Mouse (Mus musculus): ENCODE results near the gene Gm10277. TPM values are rescaled to one million over a fixed set of nuclear protein-coding genes. Genes with fewer than 3 reads are reported as not detected.

Gm10277 gene
- total RNA-seq, 2 experiments from 2014 or later = not detected

DNA sequence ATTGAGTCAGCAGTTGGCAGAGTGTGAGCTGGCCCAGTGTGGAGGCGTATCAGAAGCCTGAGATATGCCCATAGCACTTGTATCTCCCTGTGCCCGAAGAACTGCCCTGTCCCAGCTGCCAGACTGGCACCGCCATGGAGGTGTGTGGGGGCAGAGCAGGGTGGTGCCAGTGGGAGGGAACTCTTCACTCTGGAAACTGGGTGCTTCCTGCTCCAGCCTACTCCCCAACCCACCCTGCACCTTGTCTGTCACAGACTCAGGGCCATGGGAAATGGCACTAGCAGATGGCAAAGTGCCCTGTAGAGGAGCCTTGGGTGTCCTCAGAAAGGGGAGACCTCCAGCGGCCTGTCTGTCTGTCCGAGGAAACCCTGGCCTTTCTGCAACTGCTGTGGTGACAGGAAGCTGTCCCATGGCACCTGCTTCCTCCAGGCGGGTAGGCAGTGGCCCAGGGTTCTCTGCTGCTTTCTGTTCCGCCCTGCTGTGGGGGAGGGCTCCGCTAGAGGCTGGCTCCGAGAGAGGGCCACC, 14.9 kb upstream of the Gm10277 start:
- intact Hi-C loops (cut with DNase I) = no loop called here
- DNase-seq (ENCODE audit: low spot score) = no peak

DNA sequence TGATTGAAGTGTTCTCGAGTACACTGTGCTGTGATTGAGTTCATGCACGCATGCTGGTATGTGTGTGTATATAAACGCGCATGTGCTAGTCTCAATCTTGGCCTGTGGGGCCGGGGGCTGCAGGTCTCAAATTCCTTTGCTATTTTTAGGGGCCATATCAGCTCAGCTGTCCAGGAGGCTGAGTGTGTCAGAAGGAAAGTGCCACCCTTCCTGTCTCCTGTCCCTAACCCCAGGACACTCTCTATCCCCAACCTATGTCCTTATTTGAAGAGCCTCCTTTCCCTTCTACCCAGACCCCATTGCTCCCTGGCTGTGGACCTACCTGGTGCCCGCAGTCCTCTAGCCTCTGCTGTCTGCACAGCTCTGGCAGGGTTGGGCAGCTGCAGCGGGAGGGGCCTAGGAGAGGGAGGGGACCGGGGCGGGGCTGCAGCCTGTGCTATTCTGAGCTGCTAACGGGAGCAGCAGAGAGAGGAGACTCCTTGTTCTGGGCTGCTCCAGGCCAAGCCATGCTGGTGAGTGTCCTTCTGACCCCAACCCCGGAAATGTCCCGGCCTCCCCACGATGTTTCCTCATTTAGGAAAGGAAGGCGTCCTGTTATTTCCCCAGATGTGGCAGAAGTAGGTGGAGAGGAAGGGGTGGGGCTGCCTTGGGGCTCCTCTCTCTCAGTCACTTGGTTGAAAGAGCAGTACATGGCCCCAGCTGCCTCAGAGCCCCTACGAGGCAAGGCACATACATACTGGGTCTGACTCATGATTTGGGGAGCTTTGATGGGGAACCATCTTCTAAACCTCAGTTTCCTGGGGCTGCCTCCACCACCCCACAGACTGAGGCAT, 13.5 kb upstream of the Gm10277 start:
- intact Hi-C loops (cut with DNase I) = no loop called here
- DNase-seq (ENCODE audit: low spot score) = peak; percentile 80

DNA sequence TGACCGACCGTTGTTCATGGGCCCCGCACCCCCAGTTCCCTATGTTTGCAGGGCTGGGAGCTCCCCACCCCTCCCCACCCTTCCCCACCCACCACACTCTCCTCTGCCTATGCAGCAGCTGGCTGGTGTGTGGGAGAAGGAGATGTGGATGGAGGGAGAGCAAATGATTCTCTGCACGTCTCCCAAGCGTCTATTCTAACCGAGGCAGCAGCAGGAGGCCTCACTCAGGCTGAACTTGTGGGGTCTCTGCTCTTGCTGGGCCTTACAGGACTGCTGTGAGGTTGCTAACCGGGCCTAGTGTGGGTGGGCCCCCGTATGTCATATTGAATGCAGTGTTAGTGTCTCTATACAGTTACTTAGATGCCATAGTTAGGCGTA, 12.9 kb upstream of the Gm10277 start:
- intact Hi-C loops (cut with DNase I) = no loop called here
- DNase-seq (ENCODE audit: low spot score) = no peak

DNA sequence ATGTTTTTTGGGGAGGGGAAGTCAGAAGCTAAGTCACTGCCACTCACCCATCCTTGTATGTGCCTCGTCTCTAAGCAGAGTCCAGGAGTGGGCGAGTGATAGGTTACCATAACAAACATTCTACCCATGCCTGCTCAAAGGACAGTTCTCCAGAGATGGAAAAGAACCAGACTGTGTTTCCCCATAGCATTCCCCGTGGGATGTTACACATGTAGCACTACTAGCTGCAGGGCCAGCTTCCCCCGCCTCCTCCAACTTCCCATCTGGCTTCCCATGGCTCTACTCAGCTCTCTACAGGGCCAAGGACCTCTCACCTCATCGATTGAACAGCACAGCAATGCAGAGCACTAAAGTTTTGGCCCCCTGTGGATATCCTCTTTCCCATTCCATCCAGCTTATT, 7.7 kb upstream of the Gm10277 start:
- DNase-seq (ENCODE audit: low spot score) = no peak
- intact Hi-C loops (cut with DNase I) = no loop called here

DNA sequence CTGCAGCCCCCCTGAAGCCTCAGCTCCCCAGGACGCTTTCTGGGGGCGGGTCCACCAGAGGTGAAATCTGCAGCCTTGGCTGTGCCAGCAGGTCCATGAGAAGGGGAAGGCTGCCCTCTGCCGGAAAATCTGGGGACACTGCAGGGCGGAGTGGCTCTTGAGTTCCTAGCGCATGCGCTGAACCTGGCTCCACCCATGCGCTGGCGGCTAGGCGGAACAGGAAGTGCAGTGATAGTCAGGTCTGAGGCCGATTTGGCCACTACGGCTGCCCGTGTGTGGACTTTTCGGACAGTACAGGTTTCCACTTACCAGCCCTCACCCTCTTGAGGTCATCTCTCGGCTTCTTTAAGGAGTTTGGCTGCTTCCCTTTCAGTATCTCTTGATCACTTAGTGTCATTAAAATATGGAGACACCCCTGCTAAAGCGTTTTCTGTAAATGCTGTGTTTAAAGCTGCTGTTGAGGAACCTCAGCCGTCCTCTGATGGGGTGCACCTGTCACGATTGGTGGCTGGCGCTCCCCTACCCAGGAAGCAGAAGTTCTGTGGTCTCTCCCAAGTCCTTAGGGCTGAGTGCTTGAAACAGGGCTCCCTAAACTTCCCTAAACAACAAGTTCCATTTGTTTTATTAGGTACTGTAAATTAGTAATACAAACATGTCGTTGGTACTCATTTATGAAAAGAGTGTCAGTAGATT, 5.8 kb upstream of the Gm10277 start:
- intact Hi-C loops (cut with DNase I) = loop anchor here (2.0 kb wide), 2 partner anchors 23 to 31 kb away; partner anchors contain the start of gene Myo18a
- DNase-seq (ENCODE audit: low spot score) = peak; percentile 94

DNA sequence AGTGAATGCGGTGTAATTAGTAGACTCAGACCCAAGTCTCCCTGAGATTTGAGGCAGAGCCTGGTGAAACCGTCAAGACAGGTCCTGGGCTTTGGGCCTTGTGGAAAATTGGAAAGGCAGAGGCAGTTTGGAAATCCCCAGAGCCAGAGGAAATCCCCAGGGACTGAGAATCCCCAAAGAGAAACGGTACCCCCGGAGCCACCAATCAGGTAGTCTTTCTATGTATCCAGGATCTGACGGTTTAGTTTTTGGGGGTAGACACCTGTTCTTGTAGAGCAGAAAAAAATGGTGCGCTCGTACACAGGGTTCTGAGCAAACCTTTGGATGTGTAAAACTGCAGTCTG, 5.0 kb upstream of the Gm10277 start:
- intact Hi-C loops (cut with DNase I) = loop anchor here (2.0 kb wide), 2 partner anchors 24 to 30 kb away; partner anchors contain the start of gene Myo18a
- DNase-seq (ENCODE audit: low spot score) = no peak

DNA sequence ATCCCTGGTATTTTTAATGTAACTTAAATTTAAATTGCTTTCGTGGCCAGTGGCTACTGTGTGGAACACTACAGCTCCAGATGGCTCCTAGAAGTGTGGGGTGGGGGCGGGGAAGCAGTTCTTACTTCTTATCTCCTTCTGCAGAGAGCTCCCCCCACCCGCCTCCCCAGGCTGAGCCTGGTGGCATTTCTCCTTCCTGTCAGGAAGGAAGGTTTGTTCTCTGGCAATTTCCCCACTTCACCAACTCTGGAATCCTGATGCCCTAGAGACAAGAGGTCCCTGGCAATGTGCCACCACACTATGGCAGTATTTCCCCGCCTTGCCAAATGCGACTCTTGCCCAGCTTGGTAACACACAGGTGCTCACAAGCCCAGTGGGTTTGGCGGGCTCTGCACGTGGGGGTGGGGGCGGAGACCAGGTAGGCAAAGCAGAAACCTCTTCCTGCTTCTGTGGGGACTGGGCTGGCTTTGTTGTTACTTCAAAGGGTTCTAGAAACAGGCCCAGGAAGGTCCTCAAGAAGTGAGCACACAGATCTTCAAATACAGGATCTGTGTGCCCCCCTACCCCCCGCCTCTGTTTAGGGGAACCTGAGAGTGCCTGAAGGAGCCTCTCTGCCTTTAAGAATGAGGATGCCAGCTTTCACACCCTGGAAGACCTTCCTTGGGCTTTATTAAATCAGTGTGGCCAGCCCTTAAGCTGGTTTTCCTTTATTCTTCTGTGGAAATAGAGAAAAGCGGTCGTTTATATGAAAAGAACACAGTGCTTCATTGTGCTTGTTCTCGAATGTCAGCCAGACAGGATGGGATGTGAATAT, 4.4 kb upstream of the Gm10277 start:
- intact Hi-C loops (cut with DNase I) = loop anchor here (2.0 kb wide), 3 partner anchors 25 to 53 kb away; partner anchors contain the start of gene Myo18a
- DNase-seq (ENCODE audit: low spot score) = no peak

DNA sequence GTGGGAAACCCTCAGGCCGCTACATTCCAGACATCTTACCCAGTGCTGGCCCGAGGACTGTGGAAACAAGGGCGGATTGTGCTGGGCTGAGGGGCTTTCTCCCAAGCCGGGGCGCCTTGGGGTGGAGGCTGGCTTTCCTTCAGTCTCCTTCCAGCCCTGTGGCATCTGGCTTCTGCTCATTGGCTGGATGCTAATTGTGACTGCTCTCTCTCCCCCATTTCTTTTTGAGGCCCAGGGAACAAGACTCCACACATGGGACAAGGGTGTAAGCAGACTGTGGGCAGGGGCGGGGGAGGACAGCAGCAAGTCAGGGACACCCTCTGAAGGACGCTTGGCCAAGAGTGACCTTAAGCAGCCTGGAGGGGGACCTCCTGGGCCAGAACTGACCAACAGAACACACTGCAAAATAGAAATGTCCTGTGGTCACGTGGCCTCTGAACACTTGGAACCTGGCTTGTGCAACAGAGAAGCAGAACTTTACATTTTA, 3.7 kb upstream of the Gm10277 start:
- intact Hi-C loops (cut with DNase I) = loop anchor here (2.0 kb wide), 1 partner anchor 52 kb away; no protein-coding TSS in a partner anchor
- DNase-seq (ENCODE audit: low spot score) = no peak

DNA sequence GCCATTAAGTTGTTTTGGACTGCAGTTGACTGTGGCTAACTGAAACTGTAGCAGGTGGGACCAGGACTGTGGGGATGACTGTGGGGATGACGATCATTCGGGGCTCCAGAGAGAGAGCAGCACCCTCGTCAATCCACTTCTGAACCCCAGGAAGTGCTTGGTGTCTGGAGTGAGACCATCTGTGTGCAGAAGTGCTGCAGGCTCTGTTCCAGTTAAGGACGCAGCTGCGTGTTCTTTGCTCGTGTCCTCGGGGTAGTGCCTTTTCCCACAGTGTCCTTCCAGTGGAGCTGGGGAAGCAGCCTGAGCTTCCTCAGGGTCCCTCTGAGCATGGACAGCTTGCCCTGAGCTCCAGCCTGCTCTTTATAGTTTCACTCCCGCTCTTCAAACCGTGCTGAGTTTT, 2.7 kb upstream of the Gm10277 start:
- no peak for DNase-seq (ENCODE audit: low spot score)
- intact Hi-C loops (cut with DNase I) = loop anchor here (2.0 kb wide), 1 partner anchor 51 kb away; no protein-coding TSS in a partner anchor

DNA sequence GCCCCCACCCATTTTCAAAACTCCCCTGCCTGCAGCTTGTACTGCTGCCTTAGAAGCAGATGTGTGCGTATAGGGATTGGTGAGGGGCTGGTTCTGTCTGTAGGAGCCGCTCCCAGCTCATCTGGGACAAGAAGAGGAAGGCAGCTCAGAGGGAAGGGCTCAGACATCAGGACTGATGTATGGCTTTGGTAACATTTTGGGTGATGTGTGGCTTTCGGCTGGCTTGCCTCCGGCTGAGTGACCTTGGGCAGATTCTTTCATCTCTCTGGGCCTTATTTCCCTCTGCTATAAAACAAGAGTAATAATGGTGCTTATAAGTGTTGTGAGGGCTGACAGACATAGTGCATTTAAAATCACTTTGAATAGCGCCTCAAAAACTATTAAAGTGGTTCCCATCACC, 2.0 kb upstream of the Gm10277 start:
- DNase-seq (ENCODE audit: low spot score) = no peak
- intact Hi-C loops (cut with DNase I) = no loop called here

DNA sequence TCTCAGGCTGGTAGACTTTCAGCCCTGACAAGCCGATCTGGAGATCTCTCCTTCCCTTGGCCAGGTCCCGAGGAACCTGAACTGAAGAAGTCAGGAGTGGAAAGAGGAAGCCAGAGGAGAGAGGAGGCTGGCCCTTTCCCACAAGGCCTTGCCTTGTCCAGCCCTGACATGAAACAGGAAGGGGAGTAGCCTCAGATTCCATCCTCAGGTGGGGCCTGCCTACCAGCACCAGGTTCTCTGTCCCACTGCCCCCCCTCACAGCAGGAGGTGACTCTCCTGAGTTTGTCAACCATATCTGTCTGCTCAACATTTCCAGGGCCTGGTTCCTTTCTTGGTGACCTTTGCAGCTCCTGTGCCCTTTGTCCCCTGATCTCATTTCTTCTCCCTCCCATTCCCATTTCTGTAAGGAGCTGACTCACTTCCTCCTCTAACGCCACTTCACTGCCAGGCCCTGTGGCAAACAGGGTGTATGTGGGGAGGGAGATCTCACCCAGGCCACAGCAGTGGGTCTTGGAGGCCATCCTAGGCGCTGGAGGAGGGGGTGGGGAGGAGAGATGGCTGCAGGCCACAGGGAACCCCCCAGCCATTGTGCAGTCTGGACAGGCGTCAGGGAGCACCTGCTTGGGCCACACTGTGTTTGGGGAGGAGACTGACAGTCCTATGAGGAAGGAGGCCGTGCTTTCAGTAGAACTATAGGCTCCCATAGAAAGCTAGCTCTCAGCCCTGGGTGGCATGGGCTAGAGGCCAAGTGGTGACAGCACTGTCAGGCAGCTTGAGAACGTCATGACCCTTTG, 1.6 kb downstream of the Gm10277 start:
- no peak for DNase-seq (ENCODE audit: low spot score)
- intact Hi-C loops (cut with DNase I) = no loop called here

DNA sequence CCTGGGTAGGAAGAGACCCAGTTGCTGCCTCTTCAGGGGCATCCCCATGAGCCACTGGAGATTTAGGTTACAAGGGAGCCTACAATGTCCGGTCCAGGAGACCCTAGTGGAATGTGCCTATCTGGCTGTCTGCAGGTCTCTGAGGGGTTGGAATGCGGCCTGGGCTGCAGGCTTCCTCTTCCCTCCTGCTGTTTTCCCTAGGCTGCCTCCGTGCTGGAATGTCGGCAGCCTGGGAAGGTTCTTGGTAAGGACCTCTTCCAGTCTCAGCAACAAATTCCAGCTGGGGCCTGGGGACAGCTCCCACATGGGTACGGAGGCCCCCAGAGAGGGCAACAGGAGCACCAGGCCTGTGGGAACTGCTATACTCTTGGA, 2.2 kb downstream of the Gm10277 start:
- intact Hi-C loops (cut with DNase I) = no loop called here
- no peak for DNase-seq (ENCODE audit: low spot score)

DNA sequence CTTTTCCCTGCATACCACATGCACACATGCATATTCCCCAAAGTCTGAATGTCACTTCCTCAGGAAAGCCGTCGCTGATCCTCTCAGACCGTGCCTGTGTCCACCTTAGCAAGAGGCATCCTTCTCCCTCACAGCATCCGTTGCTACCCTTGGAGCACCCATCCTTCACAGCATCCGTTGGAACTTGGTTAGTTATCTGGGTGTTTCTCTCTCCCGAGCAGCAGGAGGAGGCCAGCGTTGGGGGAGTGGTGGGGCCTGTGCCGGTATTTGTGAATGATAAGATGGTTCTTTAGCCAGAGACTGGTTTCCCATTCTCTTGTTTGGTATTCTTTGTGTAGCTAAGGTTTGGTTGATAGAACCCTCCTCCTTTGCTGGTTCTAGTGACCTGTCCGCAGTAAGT, 2.7 kb downstream of the Gm10277 start:
- intact Hi-C loops (cut with DNase I) = no loop called here
- no peak for DNase-seq (ENCODE audit: low spot score)

DNA sequence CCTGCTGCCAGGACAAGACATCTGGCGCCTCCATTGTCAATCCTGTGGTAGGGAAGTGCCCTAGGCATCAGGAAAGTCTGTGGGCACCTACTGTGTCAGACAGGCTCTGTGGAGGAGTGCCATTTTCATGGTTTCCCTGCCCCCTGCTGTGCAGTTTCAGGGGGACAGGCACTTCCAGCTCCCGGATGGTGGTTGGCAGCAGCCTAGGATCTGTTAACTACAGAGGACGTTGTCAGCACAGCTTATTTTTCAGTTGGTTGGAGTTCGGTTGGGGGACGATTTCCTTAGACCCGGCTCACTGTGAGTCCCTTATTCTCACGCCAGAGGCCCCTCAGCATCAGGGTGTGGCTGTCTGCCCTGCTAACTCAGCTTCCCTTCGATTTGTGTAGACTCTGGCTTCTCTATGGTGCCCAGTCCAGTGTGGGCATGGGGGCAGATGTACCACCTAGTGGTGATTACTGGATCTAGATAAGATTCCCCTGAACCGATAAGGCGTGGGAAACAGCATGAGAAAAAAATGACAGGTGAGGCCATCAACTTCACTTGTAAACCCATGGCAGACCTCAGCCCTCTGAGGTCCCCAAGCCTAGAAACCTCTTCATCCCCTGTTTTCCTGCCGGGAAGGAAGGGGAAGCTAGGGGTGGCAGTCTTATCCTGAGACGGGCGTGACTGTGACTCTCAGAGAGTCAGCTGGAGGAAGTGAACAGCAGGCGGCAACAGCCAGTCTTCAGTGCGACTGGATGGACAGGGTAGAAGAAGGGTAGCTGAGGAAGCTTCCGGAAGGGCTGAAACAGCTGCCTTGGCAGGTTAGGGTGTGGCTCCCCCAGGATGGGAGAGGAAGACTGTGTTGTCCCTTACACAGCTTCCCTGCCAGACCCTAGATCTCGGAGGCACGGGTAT, 3.5 kb downstream of the Gm10277 start:
- intact Hi-C loops (cut with DNase I) = no loop called here
- no peak for DNase-seq (ENCODE audit: low spot score)

DNA sequence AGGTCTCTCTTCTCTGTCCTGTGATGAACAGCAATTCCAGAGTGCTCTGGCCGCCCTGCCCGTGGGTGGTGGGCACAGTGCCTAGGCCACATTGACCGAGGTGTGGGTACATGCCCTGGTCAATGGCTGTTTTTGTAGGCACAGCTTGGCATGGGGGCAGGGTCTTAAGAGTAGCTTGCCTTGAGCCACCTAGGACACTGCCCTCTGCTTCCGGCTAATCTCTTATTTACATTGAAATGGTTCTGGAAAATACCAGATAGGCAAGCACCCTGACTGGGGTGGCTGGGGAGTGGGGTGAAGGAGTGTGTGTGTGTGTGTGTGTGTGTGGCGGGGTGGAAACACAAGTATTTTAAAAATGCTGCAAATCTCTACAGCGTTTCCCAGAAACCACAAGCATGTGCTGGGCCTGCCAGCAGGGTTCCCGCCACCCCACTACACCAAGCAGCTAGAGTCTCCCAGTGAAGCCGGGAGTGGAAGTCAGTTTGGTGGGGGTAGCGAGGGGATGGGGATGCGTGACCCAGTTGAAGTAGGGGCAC, 4.3 kb downstream of the Gm10277 start:
- no peak for DNase-seq (ENCODE audit: low spot score)
- intact Hi-C loops (cut with DNase I) = no loop called here

DNA sequence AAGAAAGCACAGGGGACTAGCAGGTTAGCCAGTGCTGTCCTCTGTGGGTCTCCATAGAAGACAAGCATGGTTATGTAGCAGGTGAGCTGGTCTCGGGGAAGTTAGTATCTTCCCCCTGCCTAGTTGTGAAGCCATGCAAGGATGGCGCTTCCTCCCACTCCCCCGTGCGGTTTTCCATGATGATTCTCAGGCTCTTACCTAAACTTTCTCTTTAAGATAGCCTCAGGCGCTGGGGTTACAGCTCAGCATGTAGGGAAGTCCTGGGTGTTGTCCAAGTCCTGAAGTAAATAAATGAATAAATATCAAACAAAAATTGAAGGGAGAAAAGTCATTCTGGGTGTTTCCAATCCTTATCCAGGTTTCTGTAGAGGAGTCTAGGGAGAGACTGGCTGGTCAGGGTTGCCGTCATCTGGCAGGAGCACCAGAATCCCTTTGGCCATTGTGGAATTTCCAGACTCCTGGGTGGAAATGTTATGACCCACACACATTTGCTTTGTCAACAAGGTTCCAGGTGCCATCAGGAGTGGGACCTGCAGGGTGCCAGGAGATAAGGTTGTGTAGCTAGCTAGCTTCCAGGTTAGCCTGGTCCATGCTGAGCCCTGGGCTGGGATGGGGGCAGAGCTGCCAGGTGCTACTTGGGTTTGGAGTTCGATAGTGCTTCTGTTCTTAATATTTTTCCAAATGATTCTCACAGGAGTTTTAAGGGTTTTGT, 5.3 kb downstream of the Gm10277 start:
- intact Hi-C loops (cut with DNase I) = no loop called here
- DNase-seq (ENCODE audit: low spot score) = no peak

DNA sequence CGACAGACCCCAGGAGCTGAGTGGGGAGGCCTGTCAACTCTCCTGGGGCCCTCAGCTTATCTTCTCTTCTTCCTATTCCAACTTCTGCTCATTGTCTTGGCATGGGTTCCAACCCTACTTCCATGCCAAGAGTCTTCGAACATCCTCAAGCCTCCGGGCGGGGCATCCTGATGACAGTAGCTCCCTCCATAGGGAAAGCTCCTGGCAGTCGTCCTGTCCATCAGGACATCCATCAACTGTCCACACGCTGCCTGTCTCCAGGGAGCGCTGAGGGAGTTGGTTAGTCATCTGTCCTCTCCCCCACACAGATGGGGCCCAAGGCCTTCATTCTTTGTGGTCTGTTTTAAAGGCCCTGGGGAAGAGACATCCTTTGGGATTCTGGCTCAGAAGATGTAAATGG, 6.5 kb downstream of the Gm10277 start:
- DNase-seq (ENCODE audit: low spot score) = no peak
- intact Hi-C loops (cut with DNase I) = no loop called here

DNA sequence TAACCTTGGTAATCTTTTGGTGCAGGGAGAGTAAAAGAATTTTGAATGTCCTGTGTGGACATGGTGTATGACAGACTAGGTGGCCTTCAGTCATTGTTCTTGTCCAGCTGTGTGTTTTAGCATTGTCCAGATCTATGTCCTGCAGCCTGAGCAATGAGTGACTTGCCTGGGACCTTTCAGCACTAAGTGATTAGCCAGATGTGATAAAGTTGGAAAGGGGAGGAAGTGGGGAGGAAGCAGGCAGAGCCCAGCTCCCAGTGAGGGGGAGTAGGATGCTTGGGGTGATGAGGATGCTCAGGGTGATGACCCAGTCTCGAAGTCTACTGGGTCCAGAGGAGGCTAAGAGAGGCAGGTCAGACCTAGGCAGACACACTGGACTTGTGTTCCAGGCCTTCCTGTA, 8.3 kb downstream of the Gm10277 start:
- intact Hi-C loops (cut with DNase I) = no loop called here
- no peak for DNase-seq (ENCODE audit: low spot score)
